Mouse (Mus musculus) ovary, postnatal 36 days (tissue): Measurements from ENCODE around the gene Marveld1.

Source experiments
- DNase-seq: peaks from one replicate; pipeline ENCODE4 v3.0.0; 2022; ENCODE audit warnings: low spot score, mixed read lengths

The Marveld1 gene

DNA sequence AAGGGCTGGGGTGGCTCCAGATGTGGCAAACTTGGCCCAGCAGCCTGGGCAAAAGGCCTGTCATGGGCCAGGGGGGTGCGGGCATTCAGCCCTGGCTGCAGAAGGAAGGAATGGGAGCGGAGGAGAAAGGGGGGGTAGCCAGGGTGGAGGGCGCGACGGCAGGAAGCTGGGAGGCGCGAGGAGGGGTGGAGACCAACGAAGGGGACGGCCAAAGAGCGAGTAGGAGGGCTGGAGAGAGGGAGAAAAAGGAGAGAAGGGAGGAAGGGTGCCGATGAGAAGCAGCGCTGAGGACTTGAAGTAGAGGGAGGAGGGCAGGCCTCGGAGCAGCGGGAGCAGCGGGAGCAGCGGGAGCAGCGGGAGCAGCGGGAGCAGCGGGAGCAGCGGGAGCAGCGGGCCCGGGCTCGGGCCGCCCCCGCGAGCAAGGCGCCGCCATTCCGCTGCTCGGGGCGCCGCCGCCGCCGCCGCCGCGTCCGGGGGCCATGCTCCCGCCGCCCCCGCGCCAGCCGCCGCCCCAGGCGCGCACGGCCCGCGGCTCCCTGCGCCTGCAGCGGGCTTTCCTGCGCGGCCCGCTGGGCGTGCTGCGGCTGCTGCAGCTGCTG is at the start of gene Marveld1:
Gene Marveld1 (plus strand): TSS at position 231 of the 599 bp plus-strand sequence.
- peak; percentile 82 for DNase-seq

DNA sequence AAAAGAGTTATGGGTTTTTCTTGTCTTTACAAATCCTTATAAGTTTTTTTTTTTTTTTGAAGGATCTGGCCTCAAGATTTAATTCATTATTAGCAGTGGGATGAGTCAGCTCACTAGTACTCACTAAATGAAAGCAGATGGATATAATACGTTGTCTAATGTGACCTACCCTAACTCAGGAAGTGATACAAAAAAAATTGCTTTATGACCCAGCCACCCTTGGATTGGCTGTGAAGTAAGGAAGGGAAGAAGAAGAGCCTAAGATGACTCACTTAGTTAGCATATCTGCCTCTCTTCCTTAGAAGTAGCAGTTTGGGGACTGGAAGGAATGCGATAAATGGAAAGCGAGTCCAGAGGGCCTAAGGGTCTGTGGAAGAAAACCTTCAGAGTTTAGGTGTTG is 47.8 kb upstream of the Marveld1 start:
- no peak for DNase-seq

DNA sequence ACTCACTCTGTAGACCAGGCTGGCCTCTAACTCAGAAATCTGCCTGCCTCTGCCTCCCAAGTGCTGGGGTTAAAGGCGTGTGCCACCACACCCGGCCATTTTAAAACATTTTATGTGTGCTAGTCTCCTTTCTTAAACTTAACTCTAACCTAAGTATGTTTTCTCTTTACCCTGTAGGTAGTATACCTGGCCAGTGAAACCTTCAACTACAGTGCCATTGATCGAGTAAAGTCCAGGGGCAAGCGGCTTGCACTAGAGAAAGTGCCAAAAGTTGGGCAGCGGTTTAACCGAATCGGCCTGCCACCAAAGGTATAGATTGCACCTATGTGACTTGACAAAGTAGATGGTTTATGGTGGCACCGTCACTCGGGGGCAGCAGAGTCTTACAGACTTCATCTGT is 42.5 kb upstream of the Marveld1 start:
- DNase-seq = no peak

DNA sequence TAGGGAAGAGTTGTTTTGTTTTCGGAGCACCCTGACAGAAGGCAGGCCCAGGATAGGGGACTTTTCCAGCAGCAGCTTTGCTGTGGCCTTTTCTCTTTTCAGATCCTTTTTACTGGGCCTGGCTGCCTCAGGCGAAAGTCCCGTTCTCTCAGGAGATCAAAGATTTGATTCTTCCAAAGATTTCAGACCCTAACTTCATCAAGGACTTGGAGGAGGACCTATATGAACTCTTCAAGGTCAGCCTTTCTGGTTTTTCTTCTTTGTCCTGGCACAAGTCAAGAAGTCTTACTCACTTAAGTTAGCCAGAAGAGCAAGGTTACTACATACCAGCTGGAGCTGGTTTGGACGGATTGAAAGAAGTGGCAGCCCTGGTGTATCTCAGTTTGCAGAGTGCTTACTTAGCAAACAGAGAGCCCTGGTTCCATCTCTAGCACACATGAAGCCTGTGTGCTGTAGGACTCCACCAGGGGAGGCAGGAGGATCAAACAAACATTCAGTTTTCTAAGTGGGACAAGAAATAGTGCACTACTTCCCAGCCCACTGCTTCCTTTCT is 31.3 kb upstream of the Marveld1 start:
- no peak for DNase-seq

DNA sequence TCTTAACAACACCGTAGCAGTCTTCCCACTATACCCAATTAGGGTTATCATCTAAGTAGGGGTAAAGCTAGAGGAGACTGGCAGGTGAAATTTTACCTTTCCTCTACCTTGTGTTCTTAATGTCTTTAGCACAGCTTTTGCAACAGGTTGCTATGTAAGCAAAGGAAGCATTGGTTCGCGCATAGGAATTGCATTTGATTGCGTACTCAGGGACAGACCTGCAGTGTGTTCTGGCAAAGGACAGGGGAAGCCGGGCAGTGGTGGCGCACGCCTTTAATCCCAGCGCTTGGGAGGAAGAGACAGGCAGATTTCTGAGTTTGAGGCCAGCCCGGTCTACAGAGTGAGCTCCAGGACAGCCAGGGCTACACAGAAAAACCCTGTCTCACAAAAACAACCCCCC is 29.1 kb upstream of the Marveld1 start:
- no peak for DNase-seq

DNA sequence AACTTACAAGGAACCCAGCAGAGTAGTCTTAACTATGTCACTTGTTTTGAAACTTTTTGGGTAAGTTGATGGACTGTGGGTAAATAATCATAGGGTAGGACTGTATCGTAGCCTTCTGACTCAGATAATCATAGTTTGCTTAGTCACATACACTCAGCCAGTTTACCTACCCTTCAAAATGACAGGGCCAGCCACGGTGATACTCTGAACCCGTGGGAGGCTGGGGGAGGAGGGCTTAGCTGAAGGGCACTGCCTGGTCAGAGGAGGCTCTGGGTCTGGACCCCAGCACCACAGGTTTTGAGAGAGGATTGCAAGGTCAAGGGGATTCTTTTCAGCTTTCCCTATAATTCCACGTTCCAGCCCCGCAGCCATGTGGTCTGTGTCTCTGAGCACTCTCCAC is 28.6 kb upstream of the Marveld1 start:
- no peak for DNase-seq

DNA sequence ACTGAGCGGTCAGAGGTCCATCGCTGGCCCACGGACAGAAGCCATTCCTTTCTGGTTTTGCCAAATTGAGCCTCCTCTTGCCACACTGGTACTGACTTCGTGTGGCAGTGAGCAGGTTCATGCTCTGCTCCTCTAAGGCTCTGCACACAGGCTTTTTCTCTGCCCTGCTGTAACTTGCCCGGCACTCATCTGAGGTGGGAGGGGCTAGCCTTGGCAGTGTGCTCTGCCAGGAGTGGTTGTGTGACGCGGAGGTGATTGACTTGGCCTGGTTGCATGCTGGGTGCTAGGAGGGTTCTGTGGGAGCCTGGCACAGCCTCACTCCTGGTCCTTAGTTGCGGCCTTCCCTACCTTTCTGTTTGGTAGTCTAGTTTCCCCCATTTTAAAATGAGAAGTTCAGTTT is 26.7 kb upstream of the Marveld1 start:
- no peak for DNase-seq

DNA sequence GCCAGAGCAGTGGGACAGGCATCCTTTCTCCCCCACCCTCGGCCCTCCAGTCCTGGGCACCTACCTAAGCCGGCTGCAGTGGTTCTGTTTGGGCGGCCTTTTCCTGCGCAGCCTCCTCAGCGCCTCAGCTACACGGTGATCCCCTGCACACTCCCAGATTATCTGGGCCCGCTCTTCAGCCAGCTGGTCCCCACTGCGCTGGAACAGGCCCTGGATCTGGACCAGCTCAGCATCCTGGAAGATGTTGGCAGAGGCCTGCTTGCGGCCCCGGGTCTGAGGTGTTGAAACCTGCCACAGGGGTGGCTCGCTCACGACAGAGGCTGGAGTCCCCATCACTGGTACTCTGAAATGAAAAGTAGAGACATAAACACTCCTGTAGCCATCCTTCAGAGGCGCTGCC is 22.5 kb upstream of the Marveld1 start:
- no peak for DNase-seq

DNA sequence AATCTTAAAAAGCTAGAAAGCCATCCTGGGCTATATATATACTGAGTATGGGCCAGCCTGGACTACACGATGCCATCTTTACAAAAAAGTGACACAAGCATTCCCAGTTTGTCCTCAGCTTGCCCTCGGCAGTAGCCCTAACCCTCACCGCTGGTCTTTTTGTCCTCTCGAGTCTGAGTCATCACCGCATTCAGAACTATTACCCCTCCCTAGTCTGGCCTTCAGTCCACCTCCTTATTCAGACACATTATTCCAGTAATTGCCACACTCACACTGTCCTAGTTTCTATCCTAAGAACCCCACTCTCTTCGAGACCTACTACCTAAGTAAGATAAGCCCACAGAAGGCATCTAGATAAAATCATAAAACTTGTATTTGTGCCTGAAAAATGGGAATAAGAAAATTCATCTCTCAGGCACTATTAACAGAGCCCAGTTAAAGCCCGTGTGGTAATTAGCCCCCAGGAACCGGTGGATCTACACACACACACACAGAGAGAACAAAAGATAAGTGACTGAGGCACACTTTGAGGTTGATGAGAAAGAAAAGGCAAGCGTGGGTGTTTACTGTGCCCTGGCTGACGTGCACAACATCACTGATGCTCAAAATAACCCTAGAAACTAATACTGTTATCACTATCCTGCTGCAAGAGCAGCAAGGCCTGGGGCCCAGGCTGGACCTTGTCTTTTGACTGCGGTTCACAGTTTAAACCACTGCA is 21.5 kb upstream of the Marveld1 start:
- DNase-seq = no peak

DNA sequence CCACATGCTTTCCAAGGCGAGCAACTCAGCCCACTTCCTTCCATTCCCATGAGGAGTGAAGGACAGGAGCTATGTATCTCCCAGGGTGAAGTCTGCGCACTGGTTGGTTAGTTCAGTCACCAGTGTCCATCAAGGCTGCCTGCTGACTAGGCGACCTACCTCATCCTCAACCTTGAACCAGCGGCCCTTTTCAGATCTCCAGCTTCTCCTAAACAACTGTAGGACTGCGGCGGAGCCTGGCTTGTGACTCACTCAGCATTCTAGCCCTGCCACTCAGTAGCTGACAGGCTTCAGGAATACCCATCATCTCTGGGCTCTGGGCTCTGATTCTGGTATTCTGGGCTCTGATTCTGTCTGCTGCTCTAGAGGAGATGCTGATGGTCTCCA is 21.0 kb upstream of the Marveld1 start:
- no peak for DNase-seq

DNA sequence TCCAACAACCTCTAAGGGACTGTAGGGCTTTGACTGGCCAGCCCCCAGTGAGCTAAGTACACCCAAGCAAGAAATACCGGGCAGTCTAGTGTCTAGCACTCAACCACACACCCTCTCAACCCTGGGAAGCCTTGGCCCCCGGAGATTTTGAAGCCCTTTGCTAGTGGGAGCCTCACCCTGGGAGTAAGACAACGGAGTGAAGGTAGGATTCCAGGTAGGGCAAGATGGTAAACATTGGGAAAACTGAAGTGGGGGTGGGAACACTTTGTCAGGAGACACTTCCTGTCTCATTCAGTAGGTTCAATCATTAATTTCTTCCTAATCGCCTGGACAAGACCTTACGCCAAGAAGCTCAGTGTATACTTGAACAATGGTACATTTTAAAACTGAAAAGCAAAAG is 20.2 kb upstream of the Marveld1 start:
- DNase-seq = no peak

DNA sequence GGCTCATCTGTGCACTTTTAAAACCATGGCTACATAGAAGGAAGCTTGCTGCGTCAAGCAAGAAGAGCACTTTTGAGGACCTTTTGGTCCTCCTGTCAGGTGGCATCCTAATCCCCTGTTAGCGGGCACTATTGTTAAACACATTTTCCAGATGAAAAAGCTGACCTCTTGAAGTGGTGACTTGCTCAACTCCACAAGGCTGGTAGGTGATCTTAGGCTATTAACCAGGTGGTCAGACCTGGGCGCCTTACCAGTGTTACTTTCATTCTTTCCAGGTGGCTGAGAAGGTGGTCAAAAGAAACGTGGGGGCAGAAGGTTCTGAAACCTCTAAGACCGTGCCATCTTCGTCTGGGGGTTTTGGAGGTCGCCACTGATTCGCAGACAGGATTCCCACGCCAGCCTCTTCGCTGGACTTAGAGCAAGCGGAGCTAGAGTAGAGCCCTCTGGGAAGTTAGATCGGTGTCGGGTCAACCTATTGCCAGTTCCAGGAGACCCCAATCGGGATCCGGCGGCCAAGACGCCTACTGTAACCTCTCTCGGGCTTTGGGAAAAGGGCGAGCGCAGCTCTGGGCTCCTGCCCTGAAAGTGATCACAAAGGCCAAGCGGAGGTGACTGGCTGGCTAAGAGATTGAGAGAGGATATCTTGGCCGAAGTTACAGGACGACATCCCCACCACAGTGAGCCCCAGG is 19.0 kb upstream of the Marveld1 start:
- DNase-seq = peak; percentile 31

DNA sequence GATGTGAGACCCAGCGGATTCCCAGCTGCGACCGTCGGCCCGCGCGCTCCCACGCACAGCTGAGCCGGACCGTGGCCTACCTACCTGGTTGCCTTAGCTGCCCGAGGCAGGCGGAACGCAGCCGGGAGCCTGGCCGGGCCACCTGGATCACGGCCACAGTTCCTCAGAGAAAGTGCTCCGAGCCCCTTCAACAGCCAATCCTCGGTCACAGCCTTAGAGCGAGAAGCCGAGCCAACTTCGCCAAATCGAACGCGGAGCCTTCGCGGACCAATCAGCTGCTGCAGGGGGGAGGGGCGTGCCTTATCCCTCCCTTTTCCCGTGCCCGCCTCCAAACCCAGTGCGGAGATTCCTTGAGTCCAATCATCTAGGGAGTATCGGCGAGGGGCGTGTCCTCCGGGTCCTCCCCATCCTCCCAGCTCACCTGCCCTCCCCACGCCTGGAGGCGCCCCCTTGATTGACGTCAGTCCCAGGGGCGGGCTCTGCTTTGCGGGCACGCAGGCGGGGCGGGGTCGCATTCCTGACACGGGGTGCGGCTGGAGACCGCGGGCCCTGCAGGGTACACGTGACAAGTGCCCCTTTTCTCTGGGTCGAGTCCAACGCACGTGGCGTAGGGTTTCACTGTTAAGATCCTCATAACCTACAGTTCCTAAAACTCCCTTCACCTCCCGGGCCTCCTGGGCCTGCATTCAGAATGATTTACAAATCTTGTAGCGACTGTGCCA is 18.3 kb upstream of the Marveld1 start, which contains the start of gene Avpi1:
Gene Avpi1 (minus strand): TSS at position 273 of the 722 bp plus-strand sequence.
- DNase-seq = peak; percentile 97

DNA sequence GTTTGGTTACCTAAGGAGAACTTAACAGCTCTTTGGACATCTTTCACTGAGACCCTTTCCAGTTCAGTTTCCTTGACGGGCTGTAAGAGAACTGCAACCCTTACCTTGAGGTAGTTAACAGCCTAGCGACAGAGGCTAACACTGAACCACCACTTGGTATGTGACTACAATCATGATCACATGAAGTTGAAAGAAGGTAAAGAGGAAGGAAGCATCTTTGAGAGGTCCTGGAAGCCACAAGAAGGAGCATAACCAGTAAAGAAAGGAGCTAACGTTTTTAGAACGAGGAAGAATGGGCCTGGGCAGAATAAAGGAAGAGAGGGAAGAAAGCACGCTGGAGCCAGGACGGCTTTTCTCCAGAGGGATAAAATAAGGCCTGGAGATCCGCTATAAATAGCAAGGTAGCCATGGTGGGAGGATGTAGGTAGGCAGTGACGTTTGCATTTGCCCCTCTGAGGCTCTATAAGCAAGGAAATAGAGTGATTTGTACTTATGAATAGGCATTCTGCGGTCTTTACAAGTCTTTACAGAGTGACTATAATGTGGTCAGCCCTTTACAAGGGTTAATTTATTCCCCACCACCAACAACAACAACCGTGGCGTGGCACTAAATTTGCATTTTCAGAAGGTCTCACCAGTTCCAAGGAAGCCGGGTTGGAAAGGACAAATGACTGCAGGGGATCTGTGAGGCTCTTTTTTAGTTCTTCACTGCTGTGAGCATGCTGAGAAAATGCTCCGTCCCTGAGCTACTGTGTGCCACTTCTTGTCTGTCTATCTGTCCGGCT is 17.5 kb upstream of the Marveld1 start:
- no peak for DNase-seq

DNA sequence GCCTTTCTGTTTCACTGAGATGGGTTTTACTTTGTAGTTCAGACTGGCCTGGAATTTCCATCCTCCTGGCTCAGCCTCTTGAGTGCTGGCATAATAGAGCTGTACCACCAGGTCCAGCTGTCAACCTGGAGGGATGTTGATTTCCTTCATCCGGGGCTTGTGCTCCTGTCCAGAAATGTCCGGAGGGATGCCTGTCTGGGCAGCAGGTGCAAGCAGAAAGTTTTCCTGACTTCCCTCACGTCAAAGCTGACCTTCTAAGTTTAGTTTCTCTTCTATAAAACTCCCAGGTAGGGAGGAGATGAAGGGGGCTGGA is 16.9 kb upstream of the Marveld1 start:
- DNase-seq = no peak

DNA sequence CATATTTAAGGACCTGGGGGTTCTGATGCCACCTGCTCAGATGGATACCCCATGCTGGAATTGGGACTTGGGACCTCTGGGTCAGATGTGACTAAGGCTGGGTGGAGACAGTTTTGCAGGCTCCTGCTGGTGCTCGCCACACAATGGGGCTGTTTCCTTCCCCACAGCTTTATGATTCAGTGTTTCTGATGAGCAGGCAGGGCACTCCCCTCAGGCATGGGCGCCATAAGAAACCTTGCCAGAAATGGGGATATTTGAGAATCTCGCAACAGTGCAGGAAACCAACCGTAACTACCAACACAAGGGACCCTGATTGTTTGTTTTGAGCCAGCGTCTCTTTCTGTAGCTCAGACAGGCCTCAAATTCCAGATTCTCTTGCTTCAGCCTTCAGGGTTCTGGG is 16.1 kb upstream of the Marveld1 start:
- no peak for DNase-seq

DNA sequence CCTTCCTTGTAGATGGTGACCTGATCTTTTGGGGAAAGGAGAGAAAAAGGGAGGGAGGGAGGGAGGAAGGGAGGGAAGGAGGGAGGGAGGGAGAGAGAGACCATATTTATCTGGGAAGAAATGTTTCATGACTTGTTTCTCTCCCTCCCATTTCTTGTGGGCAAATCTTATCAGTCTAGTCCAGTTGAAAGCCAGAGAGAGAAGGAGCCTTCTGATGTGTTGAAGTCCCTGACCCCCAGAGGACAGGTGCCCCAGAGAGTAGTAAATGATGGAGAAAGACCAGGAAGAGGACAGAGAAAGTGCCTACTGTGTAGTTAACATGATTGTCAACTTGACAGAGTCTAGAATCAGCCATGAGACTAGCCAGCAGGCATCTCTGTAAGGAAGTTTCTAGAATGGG is 12.1 kb upstream of the Marveld1 start:
- DNase-seq = no peak

DNA sequence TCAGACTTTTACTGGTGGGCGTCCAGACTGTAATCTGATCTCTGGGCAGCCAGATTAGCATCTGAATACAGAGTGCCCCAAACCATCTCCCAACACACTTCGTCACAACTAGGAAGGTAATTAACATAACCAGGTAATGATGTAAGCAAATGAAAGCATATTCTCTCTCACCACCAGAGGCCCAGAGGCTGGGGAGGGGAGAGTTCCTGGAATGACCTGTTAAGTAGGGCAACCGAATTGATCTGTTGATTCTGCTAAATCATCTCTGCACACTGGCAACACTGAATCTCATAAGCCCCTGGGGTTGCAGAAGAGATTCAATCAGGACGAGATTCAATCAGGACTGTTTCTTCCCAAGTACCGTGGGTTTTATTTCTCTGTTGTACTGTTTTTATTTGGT is 11.1 kb upstream of the Marveld1 start:
- no peak for DNase-seq

DNA sequence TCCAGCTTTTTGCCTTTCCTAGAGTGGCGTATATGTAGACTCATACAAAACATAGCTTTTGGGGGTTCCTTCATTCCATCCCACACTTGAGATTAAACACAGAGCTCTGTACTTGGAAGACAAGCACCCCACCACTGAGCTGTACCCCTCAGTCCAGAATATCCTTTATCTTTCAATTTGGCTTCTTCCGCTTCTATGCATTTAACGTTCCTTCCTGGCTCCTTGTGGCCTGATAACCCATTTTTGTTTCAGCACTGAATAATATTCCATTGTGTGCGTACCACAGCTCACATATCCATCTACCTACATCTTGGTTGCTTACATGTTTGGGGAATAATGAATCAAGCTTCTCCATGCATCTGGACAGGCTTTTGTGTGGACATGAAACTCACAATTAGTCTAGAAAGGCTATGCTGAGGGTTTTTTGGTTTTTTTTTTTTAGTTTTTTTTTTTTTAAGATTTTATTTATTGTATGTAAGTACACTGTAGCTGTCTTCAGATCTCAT is 10.0 kb upstream of the Marveld1 start:
- no peak for DNase-seq

DNA sequence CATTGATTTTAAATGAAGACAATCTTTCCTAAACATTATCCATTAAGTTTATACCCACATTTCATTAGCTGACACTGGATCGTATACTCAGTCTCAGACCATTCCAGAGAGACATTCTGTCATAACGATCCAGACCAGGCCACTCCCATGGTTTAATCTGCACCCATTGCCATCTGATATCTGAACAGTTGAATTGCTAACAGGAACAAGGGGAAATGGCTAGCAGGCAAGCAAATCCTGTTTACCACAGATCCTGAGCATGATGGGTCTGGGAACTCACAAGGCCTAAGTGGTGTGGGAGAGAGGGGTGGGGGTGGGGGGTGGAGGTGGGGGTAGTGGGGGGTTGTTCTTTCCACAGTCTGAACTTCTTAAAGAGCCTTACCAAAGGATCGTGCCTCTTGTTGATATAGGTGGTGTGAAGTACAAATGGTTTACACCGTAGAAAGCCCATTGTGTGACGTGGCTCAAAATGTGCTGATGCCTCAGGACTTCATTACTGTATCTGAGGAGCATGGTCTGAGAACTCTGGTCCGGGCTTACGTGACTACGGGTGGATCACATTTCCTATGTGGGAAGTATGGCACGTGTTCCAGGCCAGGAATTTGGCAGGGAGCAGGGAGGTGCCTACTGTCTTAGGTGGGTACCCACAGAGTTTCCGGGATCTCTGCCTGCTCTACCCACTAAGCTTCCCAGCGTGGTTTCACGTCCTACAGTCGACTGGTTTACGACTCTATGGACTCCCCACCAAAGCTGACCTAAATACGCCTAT is 8.5 kb upstream of the Marveld1 start:
- DNase-seq = no peak
